Mouse (Mus musculus): Measurements from ENCODE around the gene Meiob.

The Meiob gene

GRCm38 (mm10) chr17:24874405-24874745, 70.3 kb downstream of the Meiob start:
- no peak for DNase-seq (ENCODE audit: low spot score)

GRCm38 (mm10) chr17:24874989-24875388, 70.9 kb downstream of the Meiob start:
- no peak for DNase-seq (ENCODE audit: low spot score)

- DNase-seq (ENCODE audit: low spot score) = no peak
Measured at GRCm38 (mm10) chr17:24877336-24878116, 73.4 kb downstream of the Meiob start.

GRCm38 (mm10) chr17:24878117-24878397, 74.0 kb downstream of the Meiob start:
- no peak for DNase-seq (ENCODE audit: low spot score)

- DNase-seq (ENCODE audit: low spot score) = no peak
Measured at GRCm38 (mm10) chr17:24878531-24878930, 74.4 kb downstream of the Meiob start.

GRCm38 (mm10) chr17:24881738-24882440, 77.8 kb downstream of the Meiob start:
- DNase-seq (ENCODE audit: low spot score) = no peak

GRCm38 (mm10) chr17:24884391-24884790, 80.3 kb downstream of the Meiob start:
- DNase-seq (ENCODE audit: low spot score) = no peak

GRCm38 (mm10) chr17:24885356-24886133, 81.5 kb downstream of the Meiob start:
- no peak for DNase-seq (ENCODE audit: low spot score)

GRCm38 (mm10) chr17:24886134-24886931, 82.2 kb downstream of the Meiob start, which contains the start of the genes Nubp2 and Spsb3:
Nubp2 (minus strand) TSS chr17:24886349.
Spsb3 (plus strand) TSS chr17:24886643.
- peak; percentile 89 for DNase-seq (ENCODE audit: low spot score)

- no peak for DNase-seq (ENCODE audit: low spot score)
Measured at GRCm38 (mm10) chr17:24886932-24887271, 82.8 kb downstream of the Meiob start.

- no peak for DNase-seq (ENCODE audit: low spot score)
Measured at GRCm38 (mm10) chr17:24887291-24888080, 83.4 kb downstream of the Meiob start.

GRCm38 (mm10) chr17:24888862-24889261, 84.8 kb downstream of the Meiob start:
- no peak for DNase-seq (ENCODE audit: low spot score)

Data from ovary, postnatal 14 days (tissue).